Mouse (Mus musculus): ENCODE measurements around the gene Smarcd1. TPM values are rescaled to one million over a fixed set of nuclear protein-coding genes. Genes with fewer than 3 reads are reported as not detected.
A peak's percentile ranks its signal among the peaks of the same experiment; 100 is the strongest.

Gene Smarcd1
- total and polyA plus RNA-seq, 2 experiments: 2.0 to 8.5 TPM

DNA sequence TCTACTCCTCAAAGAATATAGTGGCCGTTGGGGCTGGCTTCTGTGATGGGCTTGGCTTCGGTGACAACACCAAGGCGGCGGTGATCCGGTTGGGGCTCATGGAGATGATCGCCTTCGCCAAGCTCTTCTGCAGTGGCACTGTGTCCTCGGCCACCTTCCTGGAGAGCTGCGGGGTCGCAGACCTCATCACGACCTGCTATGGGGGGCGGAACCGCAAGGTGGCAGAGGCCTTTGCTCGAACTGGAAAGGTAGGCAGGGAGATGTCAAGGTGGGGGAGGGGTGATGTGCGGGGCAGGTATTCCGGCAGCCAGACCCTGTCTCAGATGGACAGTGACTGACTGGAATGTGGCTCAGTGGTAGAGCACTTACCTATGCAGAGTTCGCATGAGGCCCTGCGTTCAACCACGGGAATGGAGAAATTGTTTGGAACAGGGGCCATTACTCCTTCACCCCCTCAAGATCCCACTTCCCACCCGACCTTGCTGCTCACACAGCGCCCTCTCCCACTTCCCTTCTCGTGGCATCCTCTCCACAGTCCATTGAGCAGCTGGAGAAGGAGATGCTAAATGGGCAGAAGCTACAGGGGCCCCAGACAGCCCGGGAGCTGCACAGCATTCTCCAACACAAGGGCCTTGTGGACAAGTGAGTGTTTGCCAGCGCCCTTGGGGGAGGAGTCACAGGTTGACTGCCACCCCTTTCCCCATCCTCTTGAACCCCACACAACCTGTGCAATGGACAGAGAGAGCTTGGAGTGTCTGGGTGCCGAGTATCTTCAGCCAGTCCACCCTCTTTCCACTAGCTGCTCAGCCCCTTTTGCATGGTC, 20.2 kb downstream of the Smarcd1 start:
- H3K9ac ChIP-seq (ENCODE audit: low read depth, low read length): no peak overlapping the region
- peak; percentile 27 for DNase-seq (ENCODE audit: extremely low read depth, low read depth, low spot score)
- peaks cover 3% of the 10 kb centered on the region; the same call in 1 of the 2 replicates for H3K79me2 ChIP-seq (ENCODE audit: control insufficient read depth, insufficient read depth, low read length)
- WGBS: 70% methylated on average over 25 of the region's 25 CpGs
- no peaks in the 10 kb centered on the region; the same call in 1 of the 2 replicates for H3K36me3 ChIP-seq (ENCODE audit: control insufficient read depth, insufficient read depth, low read length)
- peaks cover 45% of the 10 kb centered on the region for H3K4me1 ChIP-seq (ENCODE audit: control insufficient read depth, insufficient read depth, low read length)
- no peaks in the 10 kb centered on the region for H3K27me3 ChIP-seq (ENCODE audit: control insufficient read depth, insufficient read depth, low read length)
- TF ChIP-seq POLR2A (IDR thresholded peaks at IDR 0.05; ENCODE audit: extremely low read depth, insufficient read depth, low read length): no peak
- TF ChIP-seq CTCF (IDR thresholded peaks at IDR 0.05; ENCODE audit: low read depth, low read length): no peak
- no peak overlapping the region for H3K27ac ChIP-seq (replicated peaks; ENCODE audit: insufficient read depth, low read depth, low read length)
- no peak overlapping the region for H3K4me3 ChIP-seq (ENCODE audit: insufficient read depth, low read depth, low read length)

DNA sequence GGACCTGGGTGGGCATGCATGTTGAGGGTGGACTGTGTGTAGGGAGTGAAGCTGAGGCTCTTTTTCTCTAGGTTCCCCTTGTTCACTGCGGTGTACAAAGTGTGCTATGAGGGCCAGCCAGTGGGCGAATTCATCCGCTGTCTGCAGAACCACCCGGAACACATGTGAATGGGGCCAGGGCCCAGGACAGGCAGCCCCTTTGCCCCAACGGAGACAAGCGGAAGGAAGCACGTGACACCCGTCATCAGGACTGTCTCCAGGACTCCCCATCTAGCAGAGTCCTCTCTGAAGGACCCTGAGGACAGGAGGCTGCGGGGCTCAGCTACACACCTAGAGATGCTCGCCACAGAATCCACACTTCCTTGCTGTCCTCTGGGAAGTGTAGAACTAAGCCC, 21.2 kb downstream of the Smarcd1 start:
- no peak overlapping the region for H3K9ac ChIP-seq (ENCODE audit: low read depth, low read length)
- H3K4me1 ChIP-seq (ENCODE audit: control insufficient read depth, insufficient read depth, low read length): peaks cover 45% of the 10 kb centered on the region
- no peak overlapping the region for H3K4me3 ChIP-seq (ENCODE audit: insufficient read depth, low read depth, low read length)
- peaks cover 5% of the 10 kb centered on the region; the same call in 1 of the 2 replicates for H3K79me2 ChIP-seq (ENCODE audit: control insufficient read depth, insufficient read depth, low read length)
- WGBS: 61% methylated on average over 10 of the region's 10 CpGs
- H3K27ac ChIP-seq (replicated peaks; ENCODE audit: insufficient read depth, low read depth, low read length): peak overlapping the region; percentile 67
- no peaks in the 10 kb centered on the region for H3K27me3 ChIP-seq (ENCODE audit: control insufficient read depth, insufficient read depth, low read length)
- peaks cover 2% of the 10 kb centered on the region; the same call in 1 of the 2 replicates for H3K36me3 ChIP-seq (ENCODE audit: control insufficient read depth, insufficient read depth, low read length)
- TF ChIP-seq POLR2A (IDR thresholded peaks at IDR 0.05; ENCODE audit: extremely low read depth, insufficient read depth, low read length) (no peak), CTCF (IDR thresholded peaks at IDR 0.05; ENCODE audit: low read depth, low read length) (no peak)
- DNase-seq (ENCODE audit: extremely low read depth, low read depth, low spot score): no peak

DNA sequence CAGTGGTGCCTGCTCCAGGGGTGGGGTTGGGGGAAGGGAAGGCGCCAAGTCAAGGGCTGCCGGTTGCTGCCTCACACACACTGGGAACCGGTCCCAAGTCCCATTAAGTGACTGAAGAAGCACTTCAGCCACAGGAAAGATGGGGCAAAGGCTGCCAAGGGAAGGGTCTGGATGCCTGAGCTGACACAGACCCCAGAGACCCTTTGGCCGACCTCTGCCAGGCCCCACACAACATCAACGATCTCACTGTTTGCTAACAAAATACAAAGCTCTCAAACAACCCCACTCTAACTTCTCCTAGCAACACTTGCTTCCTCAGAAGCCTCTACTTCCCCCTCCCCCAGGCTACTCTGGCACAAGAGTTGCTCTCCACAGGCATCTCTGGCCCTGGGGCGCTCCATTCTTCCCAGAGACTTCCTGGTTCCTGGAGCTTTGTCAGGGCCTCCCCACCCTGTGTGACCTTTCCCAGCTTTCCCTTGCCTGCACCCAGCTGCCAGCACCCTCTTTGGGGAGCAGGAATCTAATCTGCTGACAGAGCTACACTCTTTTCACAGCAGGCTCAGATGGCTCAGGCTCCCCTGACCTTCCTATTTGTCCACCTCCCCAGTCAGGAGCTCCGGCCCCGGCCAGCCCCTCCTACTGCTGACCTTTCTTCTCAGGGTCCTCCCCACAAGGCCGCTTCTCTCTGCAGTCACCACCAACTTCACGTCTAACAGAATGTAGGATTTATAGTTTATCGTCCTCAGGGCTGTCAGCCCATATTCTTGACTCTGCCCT, 21.8 kb downstream of the Smarcd1 start:
- peak; percentile 58 for DNase-seq (ENCODE audit: extremely low read depth, low read depth, low spot score)
- H3K9ac ChIP-seq (ENCODE audit: low read depth, low read length): peak overlapping the region; percentile 16; the same call in 1 of the 2 replicates
- H3K27me3 ChIP-seq (ENCODE audit: control insufficient read depth, insufficient read depth, low read length): no peaks in the 10 kb centered on the region
- TF ChIP-seq CTCF (IDR thresholded peaks at IDR 0.05; ENCODE audit: low read depth, low read length) (no peak), POLR2A (IDR thresholded peaks at IDR 0.05; ENCODE audit: extremely low read depth, insufficient read depth, low read length) (no peak)
- H3K79me2 ChIP-seq (ENCODE audit: control insufficient read depth, insufficient read depth, low read length): peaks cover 5% of the 10 kb centered on the region; the same call in 1 of the 2 replicates
- peaks cover 45% of the 10 kb centered on the region for H3K4me1 ChIP-seq (ENCODE audit: control insufficient read depth, insufficient read depth, low read length)
- H3K27ac ChIP-seq (replicated peaks; ENCODE audit: insufficient read depth, low read depth, low read length): peak overlapping the region; percentile 67
- H3K4me3 ChIP-seq (ENCODE audit: insufficient read depth, low read depth, low read length): no peak overlapping the region
- WGBS: 10% methylated on average over 11 of the region's 11 CpGs
- peaks cover 3% of the 10 kb centered on the region; the same call in 1 of the 2 replicates for H3K36me3 ChIP-seq (ENCODE audit: control insufficient read depth, insufficient read depth, low read length)

DNA sequence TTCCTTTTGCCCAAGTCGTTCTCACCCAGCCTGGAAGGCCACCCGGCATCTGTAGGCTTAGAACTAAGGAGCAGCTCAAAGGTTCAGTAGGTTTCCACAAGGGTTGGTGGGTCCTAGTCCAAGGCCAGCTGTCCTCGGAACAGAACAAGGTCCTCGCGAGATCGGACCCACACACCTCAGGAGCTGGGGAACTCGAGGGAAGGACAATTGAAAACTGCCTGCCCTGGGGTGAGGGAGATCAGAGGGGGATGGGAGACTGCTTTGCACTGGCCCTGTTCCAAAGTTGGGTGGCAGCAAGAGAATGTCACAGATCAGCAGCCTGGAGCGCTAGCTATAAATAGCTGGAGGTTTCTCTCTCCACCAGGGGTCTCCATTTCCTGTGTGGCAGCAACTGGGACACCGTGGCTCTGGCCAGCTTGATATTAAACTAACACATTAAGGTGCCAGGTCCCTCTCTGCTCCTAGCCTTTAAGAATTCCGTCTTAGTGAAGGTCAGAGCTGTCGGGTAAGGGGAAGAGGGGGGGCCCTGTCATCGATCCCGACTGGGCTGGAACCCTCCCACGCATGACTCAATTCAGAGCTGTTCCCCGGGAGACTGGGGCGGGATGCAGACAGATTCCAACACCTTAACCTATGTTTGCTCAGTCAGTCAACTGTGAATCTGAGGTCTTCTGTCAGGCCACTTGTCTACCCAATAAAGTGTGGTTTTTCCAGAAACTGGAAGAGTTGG, 22.5 kb downstream of the Smarcd1 start:
- H3K4me1 ChIP-seq (ENCODE audit: control insufficient read depth, insufficient read depth, low read length): peaks cover 42% of the 10 kb centered on the region
- TF ChIP-seq POLR2A (IDR thresholded peaks at IDR 0.05; ENCODE audit: extremely low read depth, insufficient read depth, low read length) (no peak), CTCF (IDR thresholded peaks at IDR 0.05; ENCODE audit: low read depth, low read length) (peak; percentile 41)
- DNase-seq (ENCODE audit: extremely low read depth, low read depth, low spot score): peak; percentile 80
- peaks cover 2% of the 10 kb centered on the region; the same call in 1 of the 2 replicates for H3K79me2 ChIP-seq (ENCODE audit: control insufficient read depth, insufficient read depth, low read length)
- peak overlapping the region; percentile 13; the same call in 1 of the 2 replicates for H3K9ac ChIP-seq (ENCODE audit: low read depth, low read length)
- H3K27me3 ChIP-seq (ENCODE audit: control insufficient read depth, insufficient read depth, low read length): no peaks in the 10 kb centered on the region
- peak overlapping the region; percentile 67 for H3K27ac ChIP-seq (replicated peaks; ENCODE audit: insufficient read depth, low read depth, low read length)
- WGBS: 1% methylated on average over 16 of the region's 16 CpGs
- H3K4me3 ChIP-seq (ENCODE audit: insufficient read depth, low read depth, low read length): no peak overlapping the region
- peaks cover 5% of the 10 kb centered on the region; the same call in 1 of the 2 replicates for H3K36me3 ChIP-seq (ENCODE audit: control insufficient read depth, insufficient read depth, low read length)

DNA sequence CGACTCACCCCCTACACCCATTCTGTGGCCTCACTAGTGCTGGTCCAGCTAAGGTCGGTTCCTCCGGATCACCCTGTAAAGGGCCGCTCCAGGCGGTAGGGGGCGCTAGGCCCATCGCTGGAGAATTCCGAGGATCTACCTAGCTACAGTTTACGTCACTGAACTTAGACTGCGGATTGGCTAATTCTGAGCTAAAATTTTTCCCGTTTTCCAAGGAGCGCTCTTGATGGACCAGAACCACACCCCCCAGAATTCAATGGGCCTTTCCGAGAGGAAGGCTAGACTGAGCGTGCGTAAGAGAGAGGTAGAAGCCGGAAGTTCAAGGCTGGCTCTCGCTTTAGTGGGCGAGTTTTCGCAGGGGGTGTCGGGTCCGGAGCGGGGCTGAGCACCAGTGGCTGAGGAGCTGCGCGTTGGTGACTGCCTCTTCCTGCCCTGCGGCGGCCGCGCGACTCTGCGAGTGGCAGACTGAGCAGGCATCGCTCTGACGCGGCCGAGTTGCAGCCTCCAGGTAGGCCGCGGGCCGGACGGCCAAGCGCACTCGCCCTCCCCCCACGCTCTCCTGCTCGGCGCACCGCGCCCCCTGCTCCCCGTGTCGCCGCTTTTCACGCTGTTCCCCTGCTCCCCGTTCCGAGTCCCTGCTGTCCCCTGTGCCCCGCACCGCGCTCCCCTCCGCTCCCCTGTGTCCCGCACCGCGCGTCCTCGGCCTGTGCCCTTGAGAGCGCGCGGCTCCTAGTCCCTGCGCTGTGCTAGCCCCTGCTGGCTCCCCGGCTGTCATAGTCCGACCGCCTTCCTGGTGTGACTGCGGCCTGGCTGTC, 23.6 kb downstream of the Smarcd1 start, which contains the start of gene Cox14:
Gene Cox14, plus strand, starts transcription at position 278 of the 815 bp plus-strand sequence.
- peaks cover 5% of the 10 kb centered on the region; the same call in 1 of the 2 replicates for H3K36me3 ChIP-seq (ENCODE audit: control insufficient read depth, insufficient read depth, low read length)
- WGBS: under 1% methylated on average over 67 of the region's 68 CpGs

More for the DNA sequence above, 23.6 kb downstream of the Smarcd1 start, which contains the start of gene Cox14:
- H3K27ac ChIP-seq (replicated peaks; ENCODE audit: insufficient read depth, low read depth, low read length): peak within 1 kb of the TSS; percentile 74
- H3K9ac ChIP-seq (ENCODE audit: low read depth, low read length): peak within 1 kb of the TSS; percentile 87
- peaks cover 35% of the 10 kb centered on the region for H3K4me1 ChIP-seq (ENCODE audit: control insufficient read depth, insufficient read depth, low read length)
- H3K79me2 ChIP-seq (ENCODE audit: control insufficient read depth, insufficient read depth, low read length): peaks cover 2% of the 10 kb centered on the region; the same call in 1 of the 2 replicates
- no peaks in the 10 kb centered on the region for H3K27me3 ChIP-seq (ENCODE audit: control insufficient read depth, insufficient read depth, low read length)
- DNase-seq (ENCODE audit: extremely low read depth, low read depth, low spot score): peak; percentile 99
- TF ChIP-seq POLR2A (IDR thresholded peaks at IDR 0.05; ENCODE audit: extremely low read depth, insufficient read depth, low read length) (peak; percentile 81; the same call in 1 of the 2 replicates), CTCF (IDR thresholded peaks at IDR 0.05; ENCODE audit: low read depth, low read length) (peak; percentile 98)
- peak within 1 kb of the TSS; percentile 83 for H3K4me3 ChIP-seq (ENCODE audit: insufficient read depth, low read depth, low read length)
